Mouse (Mus musculus): ENCODE data around the gene Ccdc28b. TPM values are rescaled to one million over a fixed set of nuclear protein-coding genes. Genes with fewer than 3 reads are reported as not detected.

The Ccdc28b gene
- polyA plus RNA-seq (2017; shearing (Covaris generic)), result 24.3 TPM

DNA sequence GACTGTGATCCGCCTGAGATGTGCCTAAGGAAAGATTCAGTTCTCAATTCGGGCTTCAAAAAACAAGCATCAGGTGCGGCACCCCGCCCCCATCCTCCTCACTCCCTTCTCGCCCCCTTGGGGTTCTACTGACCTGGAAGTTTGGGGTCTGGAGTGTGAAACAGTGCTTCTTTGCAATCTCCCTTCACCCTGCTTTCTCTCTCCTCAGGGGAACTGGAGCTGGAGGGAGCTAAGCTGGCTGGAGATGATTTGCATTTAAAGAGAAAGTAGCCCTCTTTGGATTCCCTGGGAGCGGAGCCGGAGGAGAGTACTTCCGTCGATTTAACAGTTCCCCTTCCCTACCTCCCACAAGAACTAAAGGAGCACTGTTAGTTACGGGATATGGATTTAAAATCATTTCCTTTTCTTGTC lies at the start of gene Ccdc28b:
Gene Ccdc28b (minus strand): TSS at position 267 of the 411 bp plus-strand sequence.

DNA sequence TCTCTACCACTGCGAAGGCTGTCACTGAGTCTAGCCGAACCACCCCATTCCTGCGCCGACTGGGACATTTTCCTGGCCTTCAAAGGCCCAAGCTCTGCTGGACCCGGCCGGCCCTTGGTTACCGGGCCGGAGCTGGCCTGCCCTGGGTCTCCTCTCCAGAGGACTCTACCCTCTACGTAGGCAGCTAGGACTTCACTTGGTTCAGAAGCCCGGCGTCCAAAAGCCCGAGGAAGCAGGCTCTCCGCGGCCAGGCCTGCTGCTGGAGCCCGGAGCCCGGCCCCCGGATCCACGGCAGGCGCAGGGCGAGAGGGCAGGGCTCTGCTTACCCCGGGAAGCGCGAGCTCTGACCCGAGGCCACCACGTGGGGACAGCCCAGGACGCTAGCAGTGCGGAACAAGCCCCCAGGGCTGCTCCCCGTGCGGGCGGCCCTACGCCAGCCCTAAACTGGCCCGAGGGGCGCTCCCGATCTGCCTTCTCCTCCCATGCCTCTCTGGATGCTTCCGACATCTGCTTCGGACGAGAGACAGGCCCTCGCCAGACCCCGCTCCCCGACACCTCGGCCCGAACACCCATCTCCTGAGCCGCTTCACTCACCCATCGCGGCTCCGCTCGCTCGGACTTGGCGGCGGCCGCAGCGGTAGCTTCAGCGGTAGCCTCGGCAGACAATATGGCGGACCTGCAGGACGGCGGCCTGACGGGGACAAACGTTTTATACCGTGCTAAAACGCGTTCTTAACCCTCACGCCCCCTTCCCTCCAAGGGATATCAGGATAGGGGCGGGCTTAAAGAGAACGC lies 48.5 kb upstream of the Ccdc28b start, which contains the start of gene Kpna6:
Gene Kpna6 (minus strand): TSS at position 685 of the 795 bp plus-strand sequence.

DNA sequence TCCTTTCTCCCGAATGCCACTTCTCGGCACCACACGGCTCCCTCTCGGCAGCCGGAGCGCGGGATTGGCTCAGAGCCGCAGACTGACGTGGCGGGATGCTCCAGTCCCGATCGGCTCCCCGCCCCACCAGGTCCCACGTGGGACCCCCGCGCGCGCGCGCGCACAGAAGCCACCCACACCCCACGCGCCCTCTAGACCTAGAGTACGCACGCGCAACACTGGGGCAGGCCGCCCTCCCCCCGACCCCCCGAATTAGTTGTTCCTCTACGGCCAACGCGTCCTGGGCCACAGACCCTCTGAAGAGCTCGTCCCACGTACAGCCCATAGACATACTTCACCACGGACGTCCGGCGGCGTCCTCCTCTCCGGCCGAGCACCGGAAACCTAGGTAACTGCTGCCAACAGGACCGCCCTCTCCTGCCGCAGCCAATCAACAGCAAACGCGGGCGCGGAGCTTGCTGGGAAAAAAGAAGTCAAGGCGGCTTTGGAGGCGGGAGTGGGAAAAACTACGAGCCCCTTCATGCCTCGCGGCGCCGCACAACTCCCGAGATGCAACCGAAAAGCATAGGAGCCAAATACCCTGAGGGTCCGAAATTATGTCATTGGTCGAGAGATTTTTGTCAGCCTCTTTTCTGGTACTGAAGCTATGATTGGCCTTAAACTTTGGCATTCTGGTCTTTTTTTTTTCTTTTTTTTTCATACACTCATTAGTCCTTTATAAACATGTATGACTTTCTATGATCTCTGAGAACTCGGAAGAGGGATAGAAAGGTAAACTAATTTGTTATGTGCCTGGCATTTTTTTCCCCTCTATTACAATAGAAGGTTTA lies 17.1 kb upstream of the Ccdc28b start, which contains the start of gene Txlna:
Gene Txlna (minus strand): TSS at position 428 of the 830 bp plus-strand sequence.

DNA sequence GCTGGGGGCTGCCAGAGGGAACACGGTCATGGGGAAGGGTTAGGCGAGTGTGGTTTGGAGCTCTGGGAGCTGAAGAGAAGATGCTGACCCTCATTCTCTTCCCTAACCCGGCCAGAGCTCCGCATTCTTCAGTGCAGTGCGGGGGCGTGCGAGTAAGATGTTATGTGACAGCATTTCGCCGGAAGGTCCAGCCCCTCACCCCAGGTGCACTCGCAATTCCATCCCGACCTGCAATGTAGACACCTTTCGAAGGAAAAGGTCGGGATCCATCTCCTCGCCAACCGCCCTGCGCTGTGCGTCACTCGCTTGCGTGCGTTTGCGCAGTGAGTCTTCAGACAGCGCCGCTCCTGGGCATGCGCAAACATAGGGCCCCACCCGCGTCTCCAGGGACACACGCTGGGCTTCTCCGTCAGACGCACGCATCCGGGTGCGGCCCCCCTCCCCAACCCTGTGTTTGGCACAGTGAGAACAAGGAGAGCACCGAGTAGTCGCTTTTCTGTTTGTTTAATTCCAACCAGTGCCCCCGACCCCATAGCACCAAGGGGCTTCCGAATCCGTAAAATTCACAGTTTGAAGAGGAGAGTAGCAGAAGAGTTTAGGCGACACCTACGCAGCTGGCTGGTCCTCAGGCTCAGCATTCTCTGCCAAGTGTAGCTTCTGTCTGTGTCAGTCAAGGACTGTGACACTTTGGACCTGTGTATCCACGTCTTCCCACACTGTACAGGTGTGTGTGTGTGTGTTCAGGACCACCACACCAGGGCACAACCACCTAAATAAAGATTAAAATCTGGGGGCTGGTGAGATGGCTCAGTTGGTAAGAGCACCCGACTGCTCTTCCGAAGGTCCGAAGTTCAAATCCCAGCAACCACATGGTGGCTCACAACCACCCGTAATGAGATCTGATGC lies 4.7 kb downstream of the Ccdc28b start, which contains the start of gene Iqcc:
Gene Iqcc (minus strand): TSS at position 314 of the 906 bp plus-strand sequence.

DNA sequence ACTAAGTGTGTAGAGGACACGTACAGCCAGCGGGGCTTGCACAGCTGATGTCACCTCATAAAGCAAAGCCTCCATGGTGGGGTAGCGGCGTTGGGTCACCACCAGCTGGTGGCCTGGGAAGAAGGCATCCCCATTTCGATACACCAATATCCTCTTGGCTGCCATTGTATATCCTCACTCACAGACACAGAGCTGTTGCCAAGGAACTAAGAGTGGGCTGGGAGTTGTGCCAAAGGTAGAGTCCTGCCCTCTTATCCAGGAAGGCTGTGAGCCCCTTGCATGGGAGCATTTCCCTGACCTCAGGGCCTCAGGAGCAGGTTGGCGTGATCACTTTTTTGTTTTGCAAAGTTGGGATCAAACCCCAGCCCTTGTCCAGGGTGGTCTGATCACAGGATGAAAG lies 9.7 kb downstream of the Ccdc28b start, which contains the start of gene Dcdc2b:
Gene Dcdc2b (minus strand): TSS at position 165 of the 400 bp plus-strand sequence.

DNA sequence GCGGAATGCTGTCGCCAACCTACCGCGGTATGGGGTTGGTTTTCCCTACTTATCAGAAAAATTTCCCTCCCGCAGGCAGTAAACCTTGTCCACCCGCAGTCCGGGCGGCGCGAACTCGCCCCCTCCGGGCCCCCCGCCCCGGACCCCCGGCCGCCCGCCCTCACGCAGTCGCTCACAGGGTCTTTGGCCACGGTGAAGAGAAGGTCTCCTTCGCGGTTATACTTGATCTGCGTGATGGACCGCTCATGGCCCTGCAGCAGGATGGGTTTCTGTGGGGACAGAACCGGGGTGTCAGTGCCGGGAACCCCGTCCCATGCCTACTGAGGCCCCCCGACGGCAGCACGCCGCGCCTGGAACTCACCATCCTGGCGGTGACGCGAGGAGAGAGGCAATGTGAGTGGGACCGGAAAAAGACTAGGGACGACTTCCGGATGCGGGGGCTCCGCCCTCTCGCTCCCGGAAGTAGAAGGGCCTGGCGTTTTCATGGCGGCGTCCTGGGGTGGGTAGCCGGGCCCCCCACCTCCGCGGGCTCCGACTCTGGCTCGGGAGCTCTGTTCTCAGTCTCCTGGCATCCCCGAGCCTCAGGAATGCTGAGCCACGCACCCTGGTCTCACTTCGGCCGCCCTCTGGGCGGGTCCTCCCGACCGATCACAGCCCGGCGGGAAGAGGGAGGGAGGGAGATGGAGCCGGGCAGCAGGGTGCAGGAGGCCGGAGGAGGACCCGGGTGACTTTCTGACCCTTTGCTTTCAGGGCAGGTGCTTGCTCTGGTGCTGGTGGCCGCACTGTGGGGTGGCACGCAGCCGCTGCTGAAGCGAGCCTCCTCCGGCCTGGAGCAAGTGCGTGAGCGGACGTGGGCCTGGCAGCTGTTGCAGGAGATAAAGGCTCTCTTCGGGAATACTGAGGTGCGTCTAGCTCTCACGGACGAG lies 23.3 kb downstream of the Ccdc28b start, which contains the start of the genes Eif3i and Tmem234:
Gene Eif3i (minus strand): TSS at position 416 of the 926 bp plus-strand sequence.
Gene Tmem234 (plus strand): TSS at position 436 of the 926 bp plus-strand sequence.

DNA sequence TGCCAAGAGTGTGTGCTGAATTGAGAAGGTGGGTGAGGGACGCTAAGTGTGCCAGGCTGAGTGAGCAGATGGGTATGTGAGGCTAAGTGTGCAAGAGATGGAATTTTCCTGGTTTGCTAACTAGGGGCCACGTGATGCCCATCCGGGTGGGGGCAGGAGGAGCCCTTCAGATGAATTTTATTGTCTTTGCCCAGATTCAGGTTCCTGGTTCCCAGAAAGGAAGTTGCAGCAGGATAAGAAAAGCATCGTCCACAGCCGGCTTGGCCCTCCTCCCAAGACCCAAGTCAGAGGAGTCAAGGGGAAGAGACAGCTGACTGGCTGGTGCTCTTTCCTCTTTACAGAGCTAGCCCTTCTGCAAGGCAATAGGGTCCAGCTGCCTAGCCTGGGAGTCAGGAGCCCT lies 45.3 kb downstream of the Ccdc28b start, which contains the start of gene Fam167b:
Gene Fam167b (minus strand): TSS at position 84 of the 400 bp plus-strand sequence.

DNA sequence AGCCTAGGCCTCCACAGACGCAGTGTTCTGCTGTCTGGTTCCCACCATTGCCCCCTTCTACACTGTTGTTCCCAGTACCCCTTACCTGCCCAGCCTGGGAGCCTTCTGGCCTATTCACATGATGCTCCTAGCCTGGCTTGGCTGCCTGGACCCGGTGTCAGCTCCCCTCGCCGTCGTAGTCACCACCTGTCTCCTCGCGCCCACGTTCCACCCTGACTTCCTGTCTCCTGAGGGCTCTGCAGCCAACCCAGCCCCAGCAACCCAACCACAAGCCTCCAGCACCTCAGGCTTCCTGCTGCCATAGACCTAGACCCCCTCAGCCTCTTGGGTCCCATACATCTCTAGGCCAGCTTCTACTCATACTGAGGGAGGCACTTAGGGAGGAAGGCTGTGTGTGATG lies 50.3 kb downstream of the Ccdc28b start, which contains the start of gene Lck:
Gene Lck (minus strand): TSS at position 212 of the 400 bp plus-strand sequence.

Other genes starting within 250 kb of the Ccdc28b start
- 3.1 TPM for gene Zbtb8a, start 245.8 kb downstream of the Ccdc28b start, polyA plus RNA-seq (2017; shearing (Covaris generic))
- gene Zbtb8b, start 183.1 kb downstream of the Ccdc28b start, polyA plus RNA-seq (2017; shearing (Covaris generic)), result not detected
- gene Bsdc1, start 162.4 kb downstream of the Ccdc28b start, polyA plus RNA-seq (2017; shearing (Covaris generic)), result 77.9 TPM
- not detected for gene Tssk3, start 132.9 kb downstream of the Ccdc28b start, polyA plus RNA-seq (2017; shearing (Covaris generic))
- not detected for gene Fam229a, start 132.8 kb downstream of the Ccdc28b start, polyA plus RNA-seq (2017; shearing (Covaris generic))
- gene Marcksl1, start 110.4 kb downstream of the Ccdc28b start, polyA plus RNA-seq (2017; shearing (Covaris generic)), result 56.0 TPM
- 158 TPM for gene Hdac1, start 81.2 kb downstream of the Ccdc28b start, polyA plus RNA-seq (2017; shearing (Covaris generic))
- gene Lck, start 50.3 kb downstream of the Ccdc28b start, polyA plus RNA-seq (2017; shearing (Covaris generic)), result 1,252 TPM
- gene Fam167b, start 45.4 kb downstream of the Ccdc28b start, polyA plus RNA-seq (2017; shearing (Covaris generic)), result not detected
- gene Eif3i, start 23.3 kb downstream of the Ccdc28b start, polyA plus RNA-seq (2017; shearing (Covaris generic)), result 172 TPM
- gene Tmem234, start 23.3 kb downstream of the Ccdc28b start, polyA plus RNA-seq (2017; shearing (Covaris generic)), result 166 TPM
- gene Dcdc2b, start 9.7 kb downstream of the Ccdc28b start, polyA plus RNA-seq (2017; shearing (Covaris generic)), result 3.4 TPM
- 15.5 TPM for gene Iqcc, start 4.8 kb downstream of the Ccdc28b start, polyA plus RNA-seq (2017; shearing (Covaris generic))
- 52.7 TPM for gene Txlna, start 17.1 kb upstream of the Ccdc28b start, polyA plus RNA-seq (2017; shearing (Covaris generic))
- 23.1 TPM for gene Kpna6, start 48.8 kb upstream of the Ccdc28b start, polyA plus RNA-seq (2017; shearing (Covaris generic))
- gene Tmem39b, start 72.9 kb upstream of the Ccdc28b start, polyA plus RNA-seq (2017; shearing (Covaris generic)), result 20.7 TPM
- gene Khdrbs1, start 118.4 kb upstream of the Ccdc28b start, polyA plus RNA-seq (2017; shearing (Covaris generic)), result 152 TPM
- 663 TPM for gene Ptp4a2, start 187.3 kb upstream of the Ccdc28b start, polyA plus RNA-seq (2017; shearing (Covaris generic))